Mouse (Mus musculus): Measurements from ENCODE around the gene Gtpbp2.

GRCm38 (mm10) chr17:46116138-46116537 lies 44.7 kb upstream of the Gtpbp2 start:
- TF ChIP-seq EP300 (IDR thresholded peaks at IDR 0.05; ENCODE audit: insufficient read depth, low read depth, low read length) (no peak), CTCF (IDR thresholded peaks at IDR 0.05; ENCODE audit: low read depth, low read length) (no peak)

All from ES-Bruce4 (cell line).